Mouse (Mus musculus) embryonic facial prominence, embryonic 15.5 days (tissue): ENCODE measurements around the gene Npb. TPM values are rescaled to one million over a fixed set of nuclear protein-coding genes. Genes with fewer than 3 reads are reported as not detected.

ENCODE experiments used
- ATAC-seq: fragments of 200-750 bp; cut with Nextera tagmentation; 2 replicates; pipeline ENCODE4 v1.8.0; 2017; ENCODE audit warnings: low read depth, moderate TSS enrichment; ENCODE audit not compliant: insufficient number of reproducible peaks, low FRiP score, low TSS enrichment
- H3K27ac ChIP-seq: fragments of 300-500 bp; sonication (generic); replicated peaks from 2 replicates; pipeline ENCODE4 v1.5.1; 2015; ENCODE audit warnings: mild to moderate bottlenecking, inconsistent platforms
- H3K27me3 ChIP-seq: fragments of 300-500 bp; sonication (generic); 2 replicates; pipeline ENCODE4 v1.6.1; 2015; ENCODE audit warnings: inconsistent platforms
- H3K36me3 ChIP-seq: fragments of 300-500 bp; sonication (generic); 2 replicates; pipeline ENCODE4 v1.6.1; 2015; ENCODE audit warnings: mild to moderate bottlenecking, inconsistent platforms
- H3K4me1 ChIP-seq: fragments of 300-500 bp; sonication (generic); 2 replicates; pipeline ENCODE4 v1.6.1; 2015; ENCODE audit warnings: inconsistent platforms
- H3K4me2 ChIP-seq: fragments of 300-500 bp; sonication (generic); replicated peaks from 2 replicates; pipeline ENCODE4 v1.6.1; 2015; ENCODE audit warnings: mild to moderate bottlenecking, inconsistent platforms
- H3K4me3 ChIP-seq: fragments of 300-500 bp; sonication (generic); replicated peaks from 2 replicates; pipeline ENCODE4 v1.5.1; 2015; ENCODE audit warnings: mild to moderate bottlenecking, inconsistent platforms
- H3K9ac ChIP-seq: fragments of 300-500 bp; sonication (generic); 2 replicates; pipeline ENCODE4 v1.6.1; 2015; ENCODE audit warnings: inconsistent platforms
- H3K9me3 ChIP-seq: fragments of 300-500 bp; sonication (generic); replicated peaks from 2 replicates; pipeline ENCODE4 v1.6.1; 2016; ENCODE audit warnings: inconsistent platforms
- WGBS: fragments of 180-500 bp; shearing (Covaris S2); methylation state at CpG from one replicate; pipeline ENCODE4 v1.1.7; 2015; 5-methylcytosine and 5-hydroxymethylcytosine counted together
- polyA plus RNA-seq: library from polyadenylated mRNA; unstranded; fragments of >200 nt; fragmentation: Nextera tagmentation; extraction: Ambion mirVana; gene quantifications from 2 replicates; pipeline ENCODE4 v1.2.1, GENCODE M21; 2015

Gene Npb
- polyA plus RNA-seq, 1 experiment from 2014 or later = 1.8 TPM

GRCm38 (mm10) chr11:120603545-120603944, 4.7 kb upstream of the Npb start:
- whole genome bisulfite sequencing = 85% methylated on average over 2 of the region's 2 CpGs
- Histone ChIP-seq H3K9ac (no peak overlapping the region), H3K27me3 (no peaks in the 10 kb centered on the region), H3K4me3 (no peak overlapping the region), H3K27ac (no peak overlapping the region), H3K4me1 (peaks cover 21% of the 10 kb centered on the region), H3K36me3 (peaks cover 66% of the 10 kb centered on the region), H3K9me3 (no peaks in the 10 kb centered on the region), H3K4me2 (no peak overlapping the region)
- ATAC-seq = no peak

GRCm38 (mm10) chr11:120605667-120606066, 2.6 kb upstream of the Npb start:
- no peak for ATAC-seq
- no peak overlapping the region for H3K4me2 ChIP-seq
- H3K9me3 ChIP-seq = no peaks in the 10 kb centered on the region
- no peak overlapping the region for H3K4me3 ChIP-seq
- WGBS = 90% methylated on average over 7 of the region's 7 CpGs
- H3K9ac ChIP-seq = no peak overlapping the region
- peaks cover 15% of the 10 kb centered on the region for H3K4me1 ChIP-seq
- H3K27ac ChIP-seq = no peak overlapping the region
- H3K27me3 ChIP-seq = 0 out of 2 replicates have a peak, but pooled peaks cover 3% of the 10 kb centered on the region
- H3K36me3 ChIP-seq = peaks cover 61% of the 10 kb centered on the region

DNA sequence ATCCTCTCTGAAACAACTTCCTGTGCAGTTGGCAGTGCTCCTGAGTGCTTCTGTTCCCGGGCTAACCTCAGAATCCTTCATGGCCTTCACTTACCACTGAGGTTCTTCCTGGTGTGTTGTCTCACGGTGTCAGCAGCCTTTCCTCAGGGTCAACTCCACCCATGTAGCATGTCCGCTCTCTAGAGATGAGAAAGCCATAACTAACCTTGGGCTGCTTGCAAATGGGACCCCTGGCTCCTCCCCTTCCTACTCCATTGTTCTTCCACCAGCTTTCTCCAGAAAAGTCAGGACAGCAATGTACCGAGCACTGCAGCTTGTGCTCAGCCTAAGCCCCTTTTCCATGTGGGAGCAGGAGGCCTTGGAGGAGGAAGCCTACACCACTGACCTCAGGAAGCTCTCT, 1.5 kb upstream of the Npb start:
- Histone ChIP-seq H3K4me3 (no peak overlapping the region), H3K36me3 (peaks cover 65% of the 10 kb centered on the region), H3K4me1 (peaks cover 15% of the 10 kb centered on the region), H3K9ac (no peak overlapping the region), H3K27ac (no peak overlapping the region), H3K4me2 (no peak overlapping the region), H3K27me3 (0 out of 2 replicates have a peak, but pooled peaks cover 3% of the 10 kb centered on the region), H3K9me3 (no peaks in the 10 kb centered on the region)
- no peak for ATAC-seq
- 77% methylated on average over 4 of the region's 4 CpGs for WGBS

DNA sequence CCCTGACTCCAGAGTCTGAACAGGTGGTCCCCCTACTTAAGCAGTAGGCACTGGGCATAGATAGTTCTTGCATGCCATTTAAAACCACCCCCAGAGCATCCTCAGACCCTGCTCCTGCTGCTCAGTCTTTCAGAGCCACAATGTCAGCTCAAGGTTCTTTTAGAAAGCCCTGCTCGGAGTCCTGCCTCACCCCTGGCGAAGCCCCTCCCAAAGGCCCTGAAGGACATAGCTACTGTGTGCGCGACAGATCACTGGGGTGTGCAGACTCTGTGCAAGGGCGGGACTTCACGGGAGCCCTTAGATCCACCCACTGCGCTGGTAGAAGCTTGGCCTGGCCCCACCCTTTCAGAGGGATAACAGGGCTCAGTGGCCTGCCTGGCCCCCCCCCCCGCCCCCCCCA, 973 bp downstream of the Npb start:
- Histone ChIP-seq H3K27ac (no peak overlapping the region), H3K4me3 (no peak overlapping the region), H3K4me2 (0 out of 2 replicates have a peak overlapping the region, but pooled peaks have one; percentile 57), H3K4me1 (peaks cover 15% of the 10 kb centered on the region), H3K9ac (no peak overlapping the region), H3K36me3 (peaks cover 65% of the 10 kb centered on the region), H3K27me3 (0 out of 2 replicates have a peak, but pooled peaks cover 3% of the 10 kb centered on the region), H3K9me3 (no peaks in the 10 kb centered on the region)
- 33% methylated on average over 8 of the region's 8 CpGs for WGBS
- no peak for ATAC-seq

GRCm38 (mm10) chr11:120610477-120611046, 2.3 kb downstream of the Npb start:
- H3K36me3 ChIP-seq = peaks cover 59% of the 10 kb centered on the region
- no peak overlapping the region for H3K4me2 ChIP-seq
- WGBS = 74% methylated on average over 9 of the region's 9 CpGs
- no peak overlapping the region for H3K27ac ChIP-seq
- 0 out of 2 replicates have a peak, but pooled peaks cover 3% of the 10 kb centered on the region for H3K27me3 ChIP-seq
- peaks cover 15% of the 10 kb centered on the region for H3K4me1 ChIP-seq
- H3K4me3 ChIP-seq = no peak overlapping the region
- no peak for ATAC-seq
- H3K9ac ChIP-seq = no peak overlapping the region
- H3K9me3 ChIP-seq = no peaks in the 10 kb centered on the region

DNA sequence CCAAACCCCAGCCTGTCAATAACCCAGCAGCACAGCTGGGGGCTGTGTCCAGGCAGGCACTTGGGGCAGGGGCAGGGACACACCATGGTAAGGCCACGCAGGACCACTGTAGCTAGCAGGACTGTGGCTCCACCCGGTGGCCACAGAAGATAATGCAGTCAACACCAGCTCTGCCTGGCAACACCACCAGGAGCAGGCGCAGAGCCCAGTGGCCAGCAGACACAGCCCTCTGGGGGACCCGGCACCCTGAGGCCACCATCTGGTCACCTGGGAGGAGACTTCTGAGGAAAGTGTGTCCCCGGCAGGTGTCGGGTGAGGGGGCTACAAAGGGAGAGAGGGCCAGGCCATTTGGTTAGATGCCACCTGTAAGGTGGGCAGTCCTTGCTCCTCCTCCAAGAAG, 4.5 kb downstream of the Npb start:
- Histone ChIP-seq H3K9me3 (no peaks in the 10 kb centered on the region), H3K4me1 (peaks cover 29% of the 10 kb centered on the region), H3K36me3 (peaks cover 51% of the 10 kb centered on the region), H3K4me2 (no peak overlapping the region), H3K4me3 (no peak overlapping the region), H3K9ac (no peak overlapping the region), H3K27ac (no peak overlapping the region), H3K27me3 (0 out of 2 replicates have a peak, but pooled peaks cover 3% of the 10 kb centered on the region)
- no peak for ATAC-seq
- WGBS = 53% methylated on average over 6 of the region's 6 CpGs

DNA sequence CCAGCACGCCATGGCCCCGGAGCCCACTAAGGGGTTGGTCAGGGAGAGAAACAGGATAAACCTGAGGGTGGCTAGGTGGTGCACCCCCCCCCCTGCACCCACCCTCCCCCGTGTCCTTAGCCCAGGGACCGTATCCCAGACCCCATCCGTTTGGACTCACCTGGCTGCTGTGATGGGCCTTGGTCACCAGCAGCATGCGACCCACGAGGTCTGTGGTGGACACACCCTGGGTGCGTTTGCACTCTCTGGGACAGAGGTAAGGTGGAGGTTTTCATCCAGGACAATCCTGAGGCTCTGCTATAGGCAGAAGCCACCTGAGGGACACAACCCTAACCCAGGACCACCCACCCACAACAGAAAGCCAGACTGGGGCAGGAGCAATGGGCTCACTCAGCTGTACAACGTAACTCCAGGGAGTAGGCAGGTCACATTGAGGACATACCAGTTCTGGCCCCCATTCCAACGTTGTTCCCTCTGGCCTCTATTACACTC, 5.2 kb downstream of the Npb start:
- no peak overlapping the region for H3K9ac ChIP-seq
- H3K4me1 ChIP-seq = peaks cover 25% of the 10 kb centered on the region
- H3K27ac ChIP-seq = no peak overlapping the region
- H3K36me3 ChIP-seq = peaks cover 55% of the 10 kb centered on the region
- H3K4me2 ChIP-seq = no peak overlapping the region
- no peak for ATAC-seq
- 0 out of 2 replicates have a peak, but pooled peaks cover 3% of the 10 kb centered on the region for H3K27me3 ChIP-seq
- no peak overlapping the region for H3K4me3 ChIP-seq
- 94% methylated on average over 10 of the region's 10 CpGs for WGBS
- H3K9me3 ChIP-seq = no peaks in the 10 kb centered on the region

DNA sequence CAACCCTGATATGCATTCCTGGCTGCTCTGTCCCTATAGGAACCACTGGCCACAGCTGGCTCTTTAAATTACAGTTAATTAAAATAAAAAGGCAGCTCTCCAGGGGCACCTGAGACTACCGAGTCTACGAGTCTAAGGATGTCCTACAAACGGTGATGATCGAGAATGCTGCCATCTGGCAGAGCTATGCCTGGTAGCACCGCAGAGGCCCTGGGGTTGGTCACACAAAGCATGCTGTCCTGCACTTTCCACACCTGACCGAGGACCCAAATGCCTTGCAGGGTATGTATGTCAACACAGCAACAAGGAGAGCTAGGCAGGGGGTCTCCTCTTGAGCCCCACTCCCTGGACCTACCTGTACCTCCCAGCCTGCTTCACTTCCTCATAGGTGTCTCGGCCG, 5.7 kb downstream of the Npb start:
- Histone ChIP-seq H3K27ac (no peak overlapping the region), H3K4me1 (peaks cover 21% of the 10 kb centered on the region), H3K36me3 (peaks cover 59% of the 10 kb centered on the region), H3K27me3 (no peaks in the 10 kb centered on the region), H3K9ac (no peak overlapping the region), H3K4me2 (no peak overlapping the region), H3K9me3 (no peaks in the 10 kb centered on the region), H3K4me3 (no peak overlapping the region)
- WGBS = 82% methylated on average over 8 of the region's 8 CpGs
- ATAC-seq = no peak

GRCm38 (mm10) chr11:120615167-120615566, 6.9 kb downstream of the Npb start:
- ATAC-seq = no peak
- Histone ChIP-seq H3K27ac (no peak overlapping the region), H3K9ac (no peak overlapping the region), H3K36me3 (peaks cover 66% of the 10 kb centered on the region), H3K27me3 (no peaks in the 10 kb centered on the region), H3K4me1 (peaks cover 19% of the 10 kb centered on the region), H3K4me3 (no peak overlapping the region), H3K9me3 (no peaks in the 10 kb centered on the region), H3K4me2 (no peak overlapping the region)
- WGBS = 91% methylated on average over 6 of the region's 6 CpGs

DNA sequence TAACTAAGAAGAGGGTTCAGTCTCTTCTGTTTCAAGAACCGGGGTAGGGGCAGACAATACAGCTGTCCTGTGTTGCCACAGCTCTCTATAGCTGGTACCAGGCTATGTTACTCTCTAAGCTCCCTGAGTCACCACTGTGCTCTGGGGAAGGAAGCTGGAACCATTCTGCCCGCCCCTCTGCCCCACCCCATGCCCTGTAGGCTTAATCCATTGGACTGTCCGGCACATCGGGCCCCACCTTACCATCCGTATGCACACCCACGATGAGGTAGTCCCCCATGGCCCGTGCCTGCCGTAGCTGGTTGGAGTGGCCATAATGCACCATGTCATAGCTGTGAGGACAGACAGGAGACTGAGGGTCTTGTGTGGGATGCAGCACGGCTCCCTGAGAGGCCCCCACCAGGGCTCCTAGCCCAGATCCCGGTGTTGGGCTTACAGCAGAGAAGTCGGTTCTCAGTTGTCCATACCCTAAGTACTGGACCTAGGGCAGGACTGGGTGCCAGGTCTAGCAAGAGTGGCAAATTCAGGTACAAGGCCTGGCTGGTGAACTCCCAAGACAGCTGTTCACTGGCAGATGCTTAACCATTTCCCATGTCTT, 7.4 kb downstream of the Npb start:
- H3K9me3 ChIP-seq = no peaks in the 10 kb centered on the region
- WGBS = 90% methylated on average over 11 of the region's 11 CpGs
- no peak overlapping the region for H3K9ac ChIP-seq
- H3K36me3 ChIP-seq = peaks cover 67% of the 10 kb centered on the region
- H3K4me3 ChIP-seq = no peak overlapping the region
- no peak overlapping the region for H3K4me2 ChIP-seq
- H3K27ac ChIP-seq = no peak overlapping the region
- H3K27me3 ChIP-seq = no peaks in the 10 kb centered on the region
- no peak for ATAC-seq
- peaks cover 19% of the 10 kb centered on the region for H3K4me1 ChIP-seq

- H3K27me3 ChIP-seq = no peaks in the 10 kb centered on the region
- no peaks in the 10 kb centered on the region for H3K9me3 ChIP-seq
- 43% methylated on average over 4 of the region's 4 CpGs for WGBS
- peaks cover 67% of the 10 kb centered on the region for H3K36me3 ChIP-seq
- H3K4me3 ChIP-seq = peak overlapping the region; percentile 80
- H3K4me2 ChIP-seq = peak overlapping the region; percentile 74
- peaks cover 19% of the 10 kb centered on the region for H3K4me1 ChIP-seq
- ATAC-seq = no peak
- 0 out of 2 replicates have a peak overlapping the region, but pooled peaks have one; percentile 77 for H3K27ac ChIP-seq
- H3K9ac ChIP-seq = peak overlapping the region; percentile 72
Observed at GRCm38 (mm10) chr11:120616617-120617294, 8.5 kb downstream of the Npb start.
